Mouse (Mus musculus) lung, adult 2 months (tissue): ENCODE results near the gene Aim2. TPM values are rescaled to one million over a fixed set of nuclear protein-coding genes. Genes with fewer than 3 reads are reported as not detected.
A peak's percentile ranks its signal among the peaks of the same experiment; 100 is the strongest.
"Not testable (repeated sequence)": the region's sequence is repeated elsewhere in the genome, so short reads cannot be mapped to it uniquely, and the experiment has no call there.

Experiments used
- DNase-seq: peaks from one replicate; pipeline ENCODE4 v3.0.0; 2022
- H3K4me1 ChIP-seq: fragments of 200-500 bp; 2 replicates; pipeline ENCODE4 v1.6.1; 2011; ENCODE audit warnings: low read length; ENCODE audit not compliant: control insufficient read depth, insufficient read depth
- H3K4me3 ChIP-seq: fragments of 200-500 bp; replicated peaks from 2 replicates; pipeline ENCODE3; 2011; ENCODE audit warnings: low read depth, mild to moderate bottlenecking, control low read depth, low read length; ENCODE audit errors: extremely low read depth
- CTCF ChIP-seq: fragments of 200-500 bp; IDR thresholded peaks from 2 replicates; pipeline ENCODE4 v1.5.1; 2011; ENCODE audit warnings: mild to moderate bottlenecking, low read length, control low read depth; ENCODE audit not compliant: insufficient read depth
- POLR2A ChIP-seq: fragments of 200-500 bp; IDR thresholded peaks from 2 replicates; pipeline ENCODE4 v1.6.1; 2011; ENCODE audit warnings: low read depth, mild to moderate bottlenecking, control low read depth, low read length, borderline replicate concordance; ENCODE audit errors: extremely low read depth
- WGBS: fragments of 180-500 bp; shearing (Covaris S2); methylation state at CpG from one replicate; pipeline ENCODE4 v1.1.7; 2018; 5-methylcytosine and 5-hydroxymethylcytosine counted together
- polyA plus RNA-seq: library from polyadenylated mRNA; depleted of rRNA; stranded (reverse); fragments of >200 nt; gene quantifications from 2 replicates; pipeline ENCODE4 v1.2.3, GENCODE M21; 2012; rRNA removed

Gene Aim2
- polyA plus RNA-seq = 2.8 and 5.1 TPM in 2 replicates

DNA sequence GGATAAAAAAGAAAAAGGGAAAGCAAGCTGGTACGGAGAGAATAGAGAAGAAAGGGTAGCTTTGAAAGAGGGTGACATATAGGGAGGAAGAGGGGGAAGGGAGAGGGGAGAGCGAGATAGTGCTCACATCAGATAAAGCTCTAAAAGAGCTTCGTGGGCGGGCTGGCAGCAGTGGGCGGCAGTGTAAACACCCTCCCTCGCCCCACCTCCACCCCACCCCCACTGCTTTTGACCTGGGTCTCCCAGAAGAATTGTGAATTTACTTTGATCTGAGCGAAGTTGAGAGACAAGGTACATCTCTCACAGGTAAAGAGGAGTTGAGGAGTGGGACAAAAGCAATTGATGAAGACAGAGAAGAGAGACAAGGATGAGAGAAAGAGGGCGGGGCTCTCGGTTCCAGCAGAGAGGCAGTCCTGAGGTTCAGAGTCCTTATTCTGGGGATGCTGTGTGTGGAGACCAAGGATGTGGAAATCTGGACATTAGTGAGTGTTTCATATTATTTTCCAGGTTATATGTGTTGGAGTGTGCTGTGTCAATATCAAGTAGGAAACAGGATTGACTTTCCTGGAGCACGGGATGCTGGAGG lies at the start of gene Aim2:
TSS of gene Aim2 (plus strand) at position 508 of the 586 bp plus-strand sequence.
- TF ChIP-seq CTCF (no peak), POLR2A (no peak)
- 10% methylated on average over 10 of the region's 10 CpGs for WGBS
- Histone ChIP-seq H3K4me1 (no peaks in the 10 kb centered on the region), H3K4me3 (no peak within 1 kb of the TSS)
- no peak for DNase-seq

- not testable (repeated sequence) for H3K4me3 ChIP-seq, H3K4me1 ChIP-seq, DNase-seq
- WGBS = 30% methylated on average over 3 of the region's 3 CpGs
These were observed 47.9 kb upstream of the Aim2 start for GRCm38 (mm10) chr1:173302795-173303194.

- not testable (repeated sequence) for DNase-seq, H3K4me1 ChIP-seq, H3K4me3 ChIP-seq
- 58% methylated on average over 7 of the region's 7 CpGs for WGBS
These were observed 37.1 kb upstream of the Aim2 start for GRCm38 (mm10) chr1:173313535-173314050.

GRCm38 (mm10) chr1:173315725-173316124 lies 35.0 kb upstream of the Aim2 start:
- TF ChIP-seq POLR2A = no peak
- TF ChIP-seq CTCF = no peak
- 60% methylated on average over 3 of the region's 3 CpGs for WGBS
- no peak for DNase-seq

DNA sequence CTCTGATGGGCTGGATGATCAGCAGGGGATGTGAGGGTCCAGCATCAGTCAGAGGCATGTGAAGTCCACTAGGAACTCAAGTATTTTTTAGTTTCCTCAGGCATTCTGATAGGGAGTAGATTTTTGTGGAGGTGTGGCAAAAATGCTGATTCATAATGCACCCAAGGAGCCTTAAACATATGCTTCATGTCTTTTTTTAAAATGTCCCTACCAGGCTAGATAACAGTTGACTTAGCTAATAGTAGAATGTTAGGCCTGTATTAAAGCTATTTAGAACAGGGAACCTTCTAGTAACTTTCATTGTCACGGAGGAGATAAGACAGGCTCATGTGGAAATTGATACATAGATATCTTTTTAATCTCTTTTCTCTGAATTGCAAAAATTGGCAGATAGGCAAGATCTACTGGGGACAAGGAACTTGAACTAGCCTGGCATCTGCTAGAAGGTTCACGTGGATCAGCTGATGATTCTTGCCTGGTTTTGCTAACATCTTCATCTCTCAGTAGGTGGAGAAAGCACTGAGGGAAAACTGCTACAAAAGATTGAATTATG lies 32.7 kb upstream of the Aim2 start:
- Histone ChIP-seq H3K4me3 (no peak overlapping the region), H3K4me1 (no peaks in the 10 kb centered on the region)
- DNase-seq = no peak
- TF ChIP-seq POLR2A (no peak), CTCF (no peak)
- WGBS = 74% methylated on average over 2 of the region's 2 CpGs

More at GRCm38 (mm10) chr1:173315725-173316124, 35.0 kb upstream of the Aim2 start:
- H3K4me3 ChIP-seq = no peak overlapping the region
- H3K4me1 ChIP-seq = no peaks in the 10 kb centered on the region

- Histone ChIP-seq H3K4me3 (no peak overlapping the region), H3K4me1 (no peaks in the 10 kb centered on the region)
- WGBS = 70% methylated on average over 8 of the region's 8 CpGs
- TF ChIP-seq CTCF (no peak), POLR2A (no peak)
- no peak for DNase-seq
These were observed 29.0 kb upstream of the Aim2 start for GRCm38 (mm10) chr1:173321593-173322248.

GRCm38 (mm10) chr1:173322249-173322627 lies 28.4 kb upstream of the Aim2 start:
- no peak overlapping the region for H3K4me3 ChIP-seq
- no peaks in the 10 kb centered on the region for H3K4me1 ChIP-seq
- DNase-seq = no peak
- WGBS = 58% methylated on average over 6 of the region's 6 CpGs
- TF ChIP-seq POLR2A = no peak
- no peak for TF ChIP-seq CTCF

DNA sequence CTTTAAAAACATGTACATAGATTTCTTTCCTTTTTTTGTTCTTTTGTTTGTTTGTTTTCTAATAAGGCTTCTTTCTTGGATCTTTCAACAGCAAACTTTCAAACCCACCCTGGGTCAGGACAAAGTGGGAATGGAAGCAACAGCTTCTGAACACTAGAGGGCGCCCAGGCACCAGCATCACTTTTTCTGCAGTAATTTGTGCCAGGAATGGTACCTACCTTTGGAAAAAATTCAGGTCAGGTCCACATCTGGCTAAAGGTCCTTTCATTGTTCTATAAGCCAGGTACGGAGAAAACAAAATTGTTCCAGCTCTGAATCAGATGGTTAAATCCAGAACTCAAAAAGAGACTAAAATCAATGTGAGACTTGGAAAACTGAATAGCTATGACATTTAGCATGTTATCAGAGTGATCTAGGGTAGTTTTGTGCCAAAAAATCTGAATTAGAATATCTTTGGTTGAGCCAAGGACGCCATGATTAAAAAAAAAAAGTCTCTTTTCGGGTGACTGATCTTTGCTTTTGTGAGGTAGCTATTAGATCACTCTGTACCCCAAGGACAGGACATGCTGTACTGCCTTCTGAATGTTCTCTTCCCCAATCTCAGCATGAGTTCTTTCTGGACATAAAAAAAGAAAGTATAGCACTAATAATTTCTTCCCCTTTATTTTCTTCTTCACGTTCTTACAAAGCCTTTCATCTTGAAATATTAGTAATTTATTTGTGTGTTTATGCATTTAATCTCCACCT lies 26.7 kb upstream of the Aim2 start:
- 26% methylated on average over 5 of the region's 5 CpGs for WGBS
- TF ChIP-seq CTCF (peak; percentile 58), POLR2A (no peak)
- H3K4me3 ChIP-seq = no peak overlapping the region
- DNase-seq = peak; percentile 6
- H3K4me1 ChIP-seq = no peaks in the 10 kb centered on the region

GRCm38 (mm10) chr1:173324961-173325360 lies 25.7 kb upstream of the Aim2 start:
- Histone ChIP-seq H3K4me1 (no peaks in the 10 kb centered on the region), H3K4me3 (no peak overlapping the region)
- TF ChIP-seq CTCF (no peak), POLR2A (no peak)
- DNase-seq = no peak
- WGBS = 62% methylated on average over 4 of the region's 4 CpGs

DNA sequence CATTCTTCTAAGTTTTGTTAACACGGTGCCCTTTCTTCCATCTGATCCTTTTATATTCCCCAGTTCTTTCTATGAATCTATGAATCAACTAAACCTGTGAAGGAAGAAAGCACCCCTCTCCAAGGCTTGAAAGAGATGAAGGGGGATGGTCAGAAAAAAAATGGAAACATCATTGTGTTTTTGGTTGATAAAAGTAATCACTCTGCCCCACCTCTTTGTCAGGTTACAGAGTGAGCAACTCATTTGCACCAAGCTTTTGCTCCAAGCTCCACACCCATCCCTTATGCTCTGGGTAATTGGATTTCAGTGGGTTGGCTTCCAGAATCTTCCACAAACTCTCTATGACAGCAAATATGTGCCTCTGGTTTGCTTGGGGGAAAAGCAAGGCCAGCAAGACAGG lies 25.3 kb upstream of the Aim2 start:
- WGBS = 87% methylated on average over 1 of the region's 1 CpGs

More for the DNA sequence above, 25.3 kb upstream of the Aim2 start:
- H3K4me1 ChIP-seq = no peaks in the 10 kb centered on the region
- no peak for DNase-seq
- no peak overlapping the region for H3K4me3 ChIP-seq
- no peak for TF ChIP-seq POLR2A
- no peak for TF ChIP-seq CTCF
